Mouse (Mus musculus): ENCODE data around the gene Alpl.

DNA sequence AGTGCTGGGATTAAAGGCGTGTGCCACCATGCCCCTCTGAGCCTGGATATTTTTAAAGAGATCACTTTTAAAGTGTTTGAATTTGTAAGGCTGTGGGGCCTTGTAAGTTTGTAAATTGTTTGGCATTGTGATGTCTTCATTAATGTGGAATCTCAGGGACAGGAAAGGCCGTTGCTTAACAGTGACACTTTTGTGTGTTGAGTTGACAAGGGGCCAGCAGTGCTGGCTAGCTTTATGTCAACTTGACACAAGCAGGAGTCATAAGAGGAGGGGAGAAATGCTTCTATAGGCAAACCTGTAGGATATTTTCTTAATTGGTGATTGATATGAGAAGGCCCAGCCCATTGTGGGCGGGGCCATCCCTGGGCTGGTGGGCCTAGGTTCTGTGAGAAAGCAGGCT, 15.2 kb downstream of the Alpl start:
- TF ChIP-seq POLR2A (IDR thresholded peaks at IDR 0.05; ENCODE audit: insufficient read length, low read depth): no peak
- no peak for TF ChIP-seq E2F4 (IDR thresholded peaks at IDR 0.05; ENCODE audit: insufficient read depth)
- TF ChIP-seq POLR2AphosphoS2 (IDR thresholded peaks at IDR 0.05; ENCODE audit: insufficient read length, low read depth): no peak
- TF ChIP-seq USF1 (IDR thresholded peaks at IDR 0.05; ENCODE audit: low read depth): no peak
- TF ChIP-seq TCF3 (IDR thresholded peaks at IDR 0.05; ENCODE audit: insufficient read length, low read depth): no peak
- TF ChIP-seq TCF12 (IDR thresholded peaks at IDR 0.05; ENCODE audit: insufficient read depth, poor library complexity, severe bottlenecking): no peak

Measured in myocyte (in vitro differentiated cells).